ENCODE assay signal across 8 mouse cellular contexts in genomic region chr7:16402449-16402848, GRCm38 (mm10). TPM values are rescaled to one million over a fixed set of nuclear protein-coding genes. Genes with fewer than 3 reads are reported as not detected.
A peak's percentile ranks its signal among the peaks of the same experiment; 100 is the strongest.
DNase-seq lines count a peak whose midpoint lies in the region; TF ChIP-seq lines count a peak whose summit lies in the region.

No protein-coding gene starts in this region.

- H3K36me3 ChIP-seq in thymus, adult 2 months (ENCODE audit: control insufficient read depth, insufficient read depth, low read length) = no peaks in the 10 kb centered on the region
- peaks cover 25% of the 10 kb centered on the region for H3K36me3 ChIP-seq in limb, embryonic 10.5 days

- H3K27me3 ChIP-seq in thymus, adult 2 months (ENCODE audit: control insufficient read depth, insufficient read depth, low read length) = no peaks in the 10 kb centered on the region
- no peaks in the 10 kb centered on the region for H3K27me3 ChIP-seq in limb, embryonic 10.5 days (ENCODE audit: low read depth, poor library complexity, severe bottlenecking)

- H3K4me1 ChIP-seq in thymus, adult 2 months (replicated peaks; ENCODE audit: control insufficient read depth, insufficient read depth, low read length) = peaks cover 30% of the 10 kb centered on the region
- peaks cover 44% of the 10 kb centered on the region for H3K4me1 ChIP-seq in limb, embryonic 10.5 days
- peaks cover 26% of the 10 kb centered on the region for H3K4me1 ChIP-seq in olfactory bulb, adult 2 months (ENCODE audit: control insufficient read depth, insufficient read depth, low read length)

- H3K27ac ChIP-seq in gastrocnemius, adult 2 months = peak overlapping the region; percentile 100
- peak overlapping the region; percentile 92 for H3K27ac ChIP-seq in thymus, adult 2 months (ENCODE audit: control insufficient read depth, insufficient read depth, low read length)
- peak overlapping the region; percentile 100 for H3K27ac ChIP-seq in limb, embryonic 10.5 days
- peak overlapping the region; percentile 100 for H3K27ac ChIP-seq in olfactory bulb, adult 2 months (ENCODE audit: insufficient read depth, low read depth, low read length)

- TF ChIP-seq CTCF in gastrocnemius, adult 2 months (IDR thresholded peaks at IDR 0.05) = no peak
- no peak for TF ChIP-seq CTCF in thymus, adult 2 months (IDR thresholded peaks at IDR 0.05; ENCODE audit: borderline replicate concordance, control insufficient read depth, extremely low read depth, insufficient read depth, low read length, poor library complexity)
- no peak for TF ChIP-seq CTCF in olfactory bulb, adult 2 months (IDR thresholded peaks at IDR 0.05; ENCODE audit: insufficient read depth, low read depth, low read length)

- DNase-seq in gastrocnemius, adult 2 months = no peak
- DNase-seq in gastrocnemius, postnatal 25 days = no peak
- DNase-seq in thymus, adult 2 months = peak; percentile 29
- no peak for DNase-seq in thymus, postnatal 25 days
- no peak for DNase-seq in limb, embryonic 10.5 days (ENCODE audit: low spot score)
- no peak for DNase-seq in right cerebral cortex, adult 2 months (ENCODE audit: low spot score in 2 of 2)
- no peak for DNase-seq in ovary, adult 18-20 months (ENCODE audit: low spot score)

- TF ChIP-seq POLR2A in thymus, adult 2 months (IDR thresholded peaks at IDR 0.05; ENCODE audit: control insufficient read depth, extremely low read depth, insufficient read depth, low read length, poor library complexity) = no peak
- no peak for TF ChIP-seq POLR2A in olfactory bulb, adult 2 months (IDR thresholded peaks at IDR 0.05; ENCODE audit: insufficient read depth, low read depth, low read length)

- 1% methylated on average over 9 of the region's 9 CpGs for WGBS in thymus, adult 2 months
- 5% methylated on average over 9 of the region's 9 CpGs for WGBS in limb, embryonic 10.5 days
- 2% methylated on average over 9 of the region's 9 CpGs for WGBS in olfactory bulb, adult 2 months

- H3K4me3 ChIP-seq in gastrocnemius, adult 2 months = peak overlapping the region; percentile 100
- H3K4me3 ChIP-seq in thymus, adult 2 months (ENCODE audit: control insufficient read depth, insufficient read depth, low read length) = peak overlapping the region; percentile 78
- peak overlapping the region; percentile 81 for H3K4me3 ChIP-seq in limb, embryonic 10.5 days
- peak overlapping the region; percentile 96 for H3K4me3 ChIP-seq in olfactory bulb, adult 2 months (ENCODE audit: insufficient read depth, low read depth, low read length)

- intact Hi-C loops in gastrocnemius, adult 2 months (cut with DNase I) = no loop called here

- H3K9me3 ChIP-seq in limb, embryonic 10.5 days (replicated peaks) = no peaks in the 10 kb centered on the region

RNA-seq across cellular contexts. Expression of gene Zc3h4, which starts 1.7 kb away (rescaled TPM):
- 10 to 100 TPM; 29.9 to 32.0 TPM for total RNA-seq in gastrocnemius, adult 2 months (2021)
- 10 to 100 TPM; 22.4 to 25.6 TPM for total RNA-seq in gastrocnemius, postnatal 25 days (2021)
- 81.3 and 100 TPM in 2 replicates for polyA plus RNA-seq in thymus, adult 2 months (2012; rRNA removed)
- 22.9 and 24.6 TPM in 2 replicates for polyA plus RNA-seq in limb, embryonic 10.5 days (2016; fragmentation: Nextera tagmentation; extraction: Ambion mirVana)
- 372 TPM in 1 of 2 replicates, not detected in the other for polyA plus RNA-seq in olfactory bulb, adult 2 months (2012; ENCODE audit: insufficient read depth, insufficient read length, low replicate concordance, missing spikeins)

RNA-seq across cellular contexts. Expression of gene Sae1, which starts 14.8 kb away (rescaled TPM):
- total RNA-seq in gastrocnemius, adult 2 months (2021) = 10 to 100 TPM; 21.6 to 34.8 TPM
- total RNA-seq in gastrocnemius, postnatal 25 days (2021) = 10 to 100 TPM; 25.2 to 26.4 TPM
- 61.0 and 66.8 TPM in 2 replicates for polyA plus RNA-seq in thymus, adult 2 months (2012; rRNA removed)
- polyA plus RNA-seq in limb, embryonic 10.5 days (2016; fragmentation: Nextera tagmentation; extraction: Ambion mirVana) = 483 and 484 TPM in 2 replicates
- not detected in 2 replicates for polyA plus RNA-seq in olfactory bulb, adult 2 months (2012; ENCODE audit: insufficient read depth, insufficient read length, low replicate concordance, missing spikeins)

RNA-seq across cellular contexts. Expression of gene Tmem160, which starts 50.1 kb away (rescaled TPM):
- total RNA-seq in gastrocnemius, adult 2 months (2021) = 10 to 100 TPM; 49.2 to 50.0 TPM
- 10 to 100 TPM; 37.4 to 39.4 TPM for total RNA-seq in gastrocnemius, postnatal 25 days (2021)
- 225 and 228 TPM in 2 replicates for polyA plus RNA-seq in thymus, adult 2 months (2012; rRNA removed)
- 74.8 and 86.2 TPM in 2 replicates for polyA plus RNA-seq in limb, embryonic 10.5 days (2016; fragmentation: Nextera tagmentation; extraction: Ambion mirVana)
- not detected in 2 replicates for polyA plus RNA-seq in olfactory bulb, adult 2 months (2012; ENCODE audit: insufficient read depth, insufficient read length, low replicate concordance, missing spikeins)

Comparison
In these comparisons a context has a peak if more than half of its experiments do, and no peak if none do; other contexts are left out.
1. RNA of gene Tmem160, which starts 50.1 kb away (polyA plus RNA-seq): 225 to 228 TPM in thymus, adult 2 months and 74.8 to 86.2 TPM in limb, embryonic 10.5 days; not detected in olfactory bulb, adult 2 months; every median in the first group is over 10 times any median in the second.
2. Peak in every context shown above with its lines, with median percentiles within 50 percentile points of each other: H3K27ac ChIP-seq and H3K4me3 ChIP-seq.